Mouse (Mus musculus) lung, postnatal 0 days (tissue): ENCODE data around the gene Grid2.
A peak's percentile ranks its signal among the peaks of the same experiment; 100 is the strongest.

Source experiments
- CTCF ChIP-seq: IDR thresholded peaks from 2 replicates; pipeline ENCODE4 v1.5.1; 2016; ENCODE audit warnings: antibody characterized with exemption, mild to moderate bottlenecking
- EP300 ChIP-seq: IDR thresholded peaks from 2 replicates; pipeline ENCODE4 v1.6.1; 2016; ENCODE audit warnings: antibody characterized with exemption, mild to moderate bottlenecking, control low read depth

GRCm38 (mm10) chr6:64649296-64650226 is 1393.9 kb downstream of the Grid2 start:
- TF ChIP-seq EP300: no peak
- peak; percentile 95 for TF ChIP-seq CTCF
